9 mouse cellular contexts compared by ENCODE assay signal in the genomic region with DNA sequence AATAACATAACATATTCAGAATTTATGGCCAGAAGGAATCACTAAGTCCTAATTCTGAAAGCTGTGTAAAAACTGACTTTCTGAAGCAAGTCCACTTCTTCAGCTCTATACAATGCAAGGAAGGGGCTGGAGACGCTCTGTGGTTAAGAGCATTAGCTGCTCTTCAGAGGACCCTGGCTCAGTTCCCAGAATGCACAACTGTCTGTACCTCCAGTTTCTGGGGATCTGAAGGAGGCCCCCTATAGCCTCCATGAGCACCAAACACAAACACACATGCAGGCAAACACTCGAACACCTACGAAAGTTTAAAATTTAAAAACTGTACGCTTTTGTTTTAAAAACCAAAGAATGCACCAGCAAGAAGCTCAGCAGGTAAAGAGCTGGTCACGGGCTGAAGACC. TPM values are rescaled to one million over a fixed set of nuclear protein-coding genes. Genes with fewer than 3 reads are reported as not detected.
DNase-seq lines count a peak whose midpoint lies in the region; ATAC-seq and TF ChIP-seq lines count a peak whose summit lies in the region.
"Had no signal": no experiment of that assay in that cellular context is flagged by ENCODE, and none has a peak within 500 bp of the region (broad histone marks: within the 10 kb centered on the region; RNA-seq: fewer than 3 reads in every experiment).

No protein-coding gene starts in this region.

- 80% methylated on average over 5 of the region's 5 CpGs for WGBS in hindbrain, embryonic 12.5 days
- WGBS in hindbrain, embryonic 13.5 days, result 78% methylated on average over 5 of the region's 5 CpGs
- WGBS in stomach, postnatal 0 days, result 45% methylated on average over 5 of the region's 5 CpGs

- peak; percentile 24 for DNase-seq in retina, postnatal 1 day
- no peak for DNase-seq in retina, embryonic 14.5 days (ENCODE audit: low spot score)
- peak; percentile 51 for DNase-seq in kidney, postnatal 10 days
- DNase-seq in stomach, postnatal 0 days (ENCODE audit: low spot score), result no peak
- DNase-seq in layer of hippocampus, postnatal 25 days (ENCODE audit: extremely low spot score in 1 of 2, low spot score in 1 of 2), result no peak
- no peak for DNase-seq in gastrocnemius, postnatal 10 days

- TF ChIP-seq EP300 in stomach, postnatal 0 days (optimal IDR thresholded peaks at IDR 0.05), result no peak

- no peak for TF ChIP-seq CTCF in stomach, postnatal 0 days (IDR thresholded peaks at IDR 0.05; ENCODE audit: low read depth)

- H3K9me3 ChIP-seq in hindbrain, embryonic 12.5 days (replicated peaks), result no peaks in the 10 kb centered on the region
- H3K9me3 ChIP-seq in hindbrain, embryonic 13.5 days, result no peaks in the 10 kb centered on the region
- H3K9me3 ChIP-seq in stomach, postnatal 0 days (ENCODE audit: control insufficient read depth, low read length), result no peaks in the 10 kb centered on the region

- peak overlapping the region; percentile 23; the same call in 1 of the 2 replicates for H3K27ac ChIP-seq in hindbrain, embryonic 12.5 days
- no peak overlapping the region for H3K27ac ChIP-seq in hindbrain, embryonic 13.5 days
- H3K27ac ChIP-seq in stomach, postnatal 0 days (replicated peaks), result 0 out of 2 replicates have a peak overlapping the region, but pooled peaks have one; percentile 24

- H3K9ac ChIP-seq in hindbrain, embryonic 12.5 days, result no peak overlapping the region
- no peak overlapping the region for H3K9ac ChIP-seq in hindbrain, embryonic 13.5 days
- H3K9ac ChIP-seq in stomach, postnatal 0 days (ENCODE audit: low read length), result no peak overlapping the region

- peaks cover 13% of the 10 kb centered on the region for H3K36me3 ChIP-seq in hindbrain, embryonic 12.5 days
- H3K36me3 ChIP-seq in hindbrain, embryonic 13.5 days, result no peaks in the 10 kb centered on the region
- H3K36me3 ChIP-seq in stomach, postnatal 0 days (ENCODE audit: control insufficient read depth, insufficient read depth, low read length), result peaks cover 4% of the 10 kb centered on the region; the same call in 1 of the 2 replicates

- H3K4me2 ChIP-seq in hindbrain, embryonic 12.5 days (replicated peaks), result no peak overlapping the region
- H3K4me2 ChIP-seq in hindbrain, embryonic 13.5 days, result no peak overlapping the region
- H3K4me2 ChIP-seq in stomach, postnatal 0 days (replicated peaks; ENCODE audit: low read depth), result no peak overlapping the region

- no peak for ATAC-seq in hindbrain, embryonic 12.5 days (ENCODE audit: low FRiP score)
- ATAC-seq in hindbrain, embryonic 13.5 days (ENCODE audit: low FRiP score), result no peak
- ATAC-seq in stomach, postnatal 0 days (ENCODE audit: low FRiP score, low TSS enrichment), result no peak
- ATAC-seq: Patski had no signal

- peaks cover 18% of the 10 kb centered on the region for H3K4me1 ChIP-seq in hindbrain, embryonic 12.5 days
- peaks cover 28% of the 10 kb centered on the region for H3K4me1 ChIP-seq in hindbrain, embryonic 13.5 days (replicated peaks)
- H3K4me1 ChIP-seq in stomach, postnatal 0 days (replicated peaks; ENCODE audit: control insufficient read depth, insufficient read depth), result peaks cover 6% of the 10 kb centered on the region; the same call in 1 of the 2 replicates

- H3K4me3 ChIP-seq in hindbrain, embryonic 12.5 days, result no peak overlapping the region
- H3K4me3 ChIP-seq in hindbrain, embryonic 13.5 days, result no peak overlapping the region
- no peak overlapping the region for H3K4me3 ChIP-seq in stomach, postnatal 0 days (ENCODE audit: low read depth, low read length)

- H3K27me3 ChIP-seq in hindbrain, embryonic 12.5 days, result no peaks in the 10 kb centered on the region
- no peaks in the 10 kb centered on the region for H3K27me3 ChIP-seq in hindbrain, embryonic 13.5 days
- no peaks in the 10 kb centered on the region for H3K27me3 ChIP-seq in stomach, postnatal 0 days (ENCODE audit: control insufficient read depth, insufficient read depth, low read length)
- H3K27me3 ChIP-seq: Patski had no signal

RNA-seq across cellular contexts. Expression of a gene that starts 31.5 kb away (rescaled TPM):
- 159 TPM in 2 replicates for polyA plus RNA-seq in hindbrain, embryonic 12.5 days (2016; fragmentation: Nextera tagmentation; extraction: Ambion mirVana)
- polyA plus RNA-seq in hindbrain, embryonic 13.5 days (2015; fragmentation: Nextera tagmentation; extraction: Ambion mirVana), result 83.5 and 84.7 TPM in 2 replicates
- 69.2 and 73.6 TPM in 2 replicates for polyA plus RNA-seq in stomach, postnatal 0 days (2015; fragmentation: Nextera tagmentation; extraction: Ambion mirVana)
- 10 to 100 TPM; 36.9 to 38.9 TPM for total RNA-seq in layer of hippocampus, postnatal 25 days (2021)
- total RNA-seq in gastrocnemius, postnatal 10 days (2021), result 10 to 100 TPM; 56.8 to 69.7 TPM

Comparison
In these comparisons a context has a peak if more than half of its experiments do, and no peak if none do; other contexts are left out.
1. DNase-seq: peak in retina, postnatal 1 day (single experiment) and kidney, postnatal 10 days (single experiment); none in retina, embryonic 14.5 days (single experiment), stomach, postnatal 0 days (single experiment), layer of hippocampus, postnatal 25 days (0 of 2) and gastrocnemius, postnatal 10 days (single experiment).